Mouse (Mus musculus) heart, embryonic 13.5 days (tissue): ENCODE measurements around the gene Pln. TPM values are rescaled to one million over a fixed set of nuclear protein-coding genes. Genes with fewer than 3 reads are reported as not detected.

Experiments used
- ATAC-seq: fragments of 200-750 bp; cut with Nextera tagmentation; 2 replicates; pipeline ENCODE4 v1.8.0; 2017; ENCODE audit warnings: moderate TSS enrichment; ENCODE audit not compliant: insufficient number of reproducible peaks, low FRiP score, low TSS enrichment; ENCODE audit errors: extremely low read depth
- H3K27ac ChIP-seq: fragments of 300-500 bp; sonication (generic); replicated peaks from 2 replicates; pipeline ENCODE4 v1.5.1; 2015; ENCODE audit warnings: moderate library complexity, mild to moderate bottlenecking, inconsistent platforms
- H3K27me3 ChIP-seq: fragments of 300-500 bp; sonication (generic); replicated peaks from 2 replicates; pipeline ENCODE4 v1.6.1; 2015; ENCODE audit warnings: mild to moderate bottlenecking, inconsistent platforms
- H3K36me3 ChIP-seq: fragments of 300-500 bp; sonication (generic); 2 replicates; pipeline ENCODE4 v1.6.1; 2015; ENCODE audit warnings: mild to moderate bottlenecking, inconsistent platforms
- H3K4me1 ChIP-seq: fragments of 300-500 bp; sonication (generic); 2 replicates; pipeline ENCODE4 v1.6.1; 2015; ENCODE audit warnings: inconsistent platforms
- H3K4me2 ChIP-seq: fragments of 300-500 bp; sonication (generic); 2 replicates; pipeline ENCODE4 v1.6.1; 2015; ENCODE audit warnings: inconsistent platforms, mild to moderate bottlenecking, moderate library complexity
- H3K4me3 ChIP-seq: fragments of 300-500 bp; sonication (generic); 2 replicates; pipeline ENCODE4 v1.5.1; 2015; ENCODE audit warnings: moderate library complexity, mild to moderate bottlenecking, inconsistent platforms
- H3K9ac ChIP-seq: fragments of 300-500 bp; sonication (generic); 2 replicates; pipeline ENCODE4 v1.6.1; 2015; ENCODE audit warnings: inconsistent platforms, mild to moderate bottlenecking, moderate library complexity
- H3K9me3 ChIP-seq: fragments of 300-500 bp; sonication (generic); 2 replicates; pipeline ENCODE4 v1.6.1; 2016; ENCODE audit warnings: inconsistent platforms
- WGBS: fragments of 180-500 bp; shearing (Covaris S2); methylation state at CpG from one replicate; pipeline ENCODE4 v1.1.7; 2015; ENCODE audit warnings: mixed read lengths; 5-methylcytosine and 5-hydroxymethylcytosine counted together
- polyA plus RNA-seq: library from polyadenylated mRNA; unstranded; fragments of >200 nt; fragmentation: Nextera tagmentation; extraction: Ambion mirVana; gene quantifications from 2 replicates; pipeline ENCODE4 v1.2.1, GENCODE M21; 2015

The Pln gene
- 682 and 793 TPM in 2 replicates for polyA plus RNA-seq

DNA sequence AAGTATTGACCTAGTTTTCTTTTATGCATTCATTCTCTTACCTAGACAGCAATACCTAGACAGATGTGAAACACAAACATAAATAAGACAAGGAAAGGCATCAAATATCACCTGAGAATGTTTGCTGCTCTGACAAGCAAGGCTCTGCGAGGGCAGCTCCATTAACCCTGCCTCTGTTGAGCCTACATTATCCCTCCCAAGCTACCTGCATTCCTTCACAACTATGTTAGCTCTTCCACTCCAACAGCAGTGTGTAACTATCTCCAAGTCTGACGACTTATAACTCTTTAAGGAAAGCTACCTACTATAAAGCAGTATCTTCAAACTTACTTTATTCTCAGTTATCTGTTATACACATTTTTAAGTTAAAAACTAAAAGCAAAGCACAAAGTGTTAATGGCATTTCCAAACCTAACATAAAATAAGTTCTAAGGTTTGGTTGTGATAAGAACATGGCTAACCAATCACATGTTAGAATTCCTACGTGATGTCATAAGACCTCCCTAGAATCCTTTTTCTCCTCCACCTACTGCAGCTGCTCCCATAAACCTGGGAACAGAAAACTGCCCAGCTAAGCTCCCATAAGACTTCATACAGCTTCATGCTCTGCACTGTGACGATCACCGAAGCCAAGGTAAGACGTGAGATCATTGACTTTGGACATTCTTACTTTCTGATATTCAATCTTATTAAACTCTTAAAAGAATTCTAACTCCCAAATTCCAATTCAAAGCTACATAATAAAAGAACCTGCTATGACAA, at the start of gene Pln:
Gene Pln (plus strand): TSS at position 506 of the 762 bp plus-strand sequence.
- Histone ChIP-seq H3K4me3 (peak within 1 kb of the TSS; percentile 59), H3K9ac (peak within 1 kb of the TSS; percentile 85), H3K27me3 (no peaks in the 10 kb centered on the region), H3K9me3 (no peaks in the 10 kb centered on the region), H3K36me3 (no peaks in the 10 kb centered on the region; the same call in 1 of the 2 replicates), H3K4me2 (peak within 1 kb of the TSS; percentile 69), H3K4me1 (peaks cover 44% of the 10 kb centered on the region), H3K27ac (peak within 1 kb of the TSS; percentile 92)
- peak; percentile 73; the same call in 1 of the 2 replicates for ATAC-seq
- WGBS = 36% methylated on average over 6 of the region's 6 CpGs

DNA sequence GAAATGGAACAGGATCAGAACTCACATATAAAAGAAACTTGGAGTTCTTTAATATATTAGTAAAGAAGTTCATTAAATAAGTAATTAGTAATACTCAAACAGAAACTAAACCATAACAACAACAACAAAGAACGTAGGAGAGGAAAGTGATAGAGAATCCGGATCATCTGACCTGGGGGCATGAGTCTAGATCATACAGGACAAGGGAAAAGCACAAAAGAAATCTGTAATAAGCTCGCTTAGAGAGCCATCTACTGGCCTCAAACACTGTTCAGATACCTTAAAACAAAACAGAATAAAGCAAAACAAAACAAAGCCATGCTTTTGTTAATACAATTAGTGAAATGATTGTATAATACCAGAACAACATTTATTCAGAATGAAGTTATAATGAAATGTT, 31.6 kb upstream of the Pln start:
- H3K4me3 ChIP-seq = no peak overlapping the region
- H3K27ac ChIP-seq = no peak overlapping the region
- no peak for ATAC-seq
- peaks cover 6% of the 10 kb centered on the region for H3K36me3 ChIP-seq
- H3K4me1 ChIP-seq = no peaks in the 10 kb centered on the region
- WGBS = 44% methylated on average over 3 of the region's 3 CpGs
- no peaks in the 10 kb centered on the region for H3K27me3 ChIP-seq
- no peaks in the 10 kb centered on the region for H3K9me3 ChIP-seq
- H3K4me2 ChIP-seq = no peak overlapping the region
- no peak overlapping the region for H3K9ac ChIP-seq

DNA sequence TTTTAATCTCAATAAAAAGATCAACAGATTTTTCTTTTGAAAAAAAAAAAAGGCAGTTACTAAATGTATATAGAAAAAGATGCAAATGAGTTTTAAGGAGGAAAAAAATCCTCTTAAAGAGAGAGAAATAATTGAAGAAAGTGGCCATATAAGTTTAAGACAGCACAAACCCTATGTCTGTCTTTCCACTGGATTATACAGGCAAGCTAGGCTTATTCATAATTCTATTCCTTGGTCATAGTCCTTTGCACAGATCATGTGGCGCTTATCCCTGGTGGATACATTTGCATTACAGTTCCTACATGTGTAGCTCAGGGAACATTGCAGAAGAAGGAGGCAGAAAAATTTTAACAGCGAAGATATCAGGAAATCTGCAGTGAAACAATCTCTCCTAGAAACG, 30.8 kb upstream of the Pln start:
- Histone ChIP-seq H3K4me1 (no peaks in the 10 kb centered on the region), H3K4me2 (no peak overlapping the region), H3K9me3 (no peaks in the 10 kb centered on the region), H3K9ac (no peak overlapping the region), H3K36me3 (peaks cover 3% of the 10 kb centered on the region; the same call in 1 of the 2 replicates), H3K27me3 (no peaks in the 10 kb centered on the region), H3K27ac (no peak overlapping the region), H3K4me3 (no peak overlapping the region)
- no peak for ATAC-seq
- WGBS = 80% methylated on average over 3 of the region's 3 CpGs

DNA sequence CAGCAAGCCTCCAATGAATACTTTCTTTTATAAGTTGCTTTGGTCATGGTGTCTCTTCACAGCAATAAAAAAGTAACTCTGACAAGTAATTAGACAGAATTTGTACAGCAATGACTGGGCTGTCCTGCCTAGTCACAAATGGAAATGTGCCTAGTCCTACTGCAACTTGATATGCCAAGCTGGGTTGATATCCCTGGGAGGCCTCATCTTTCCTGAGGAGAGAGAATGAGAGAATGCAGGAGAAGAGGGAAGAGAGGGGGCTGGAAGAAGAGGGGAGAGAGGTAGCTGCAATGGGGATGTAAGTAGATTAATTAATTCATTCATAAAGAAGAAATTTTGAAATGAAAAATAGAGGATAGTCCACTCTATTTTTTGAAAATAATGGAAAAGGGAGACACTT, 14.1 kb upstream of the Pln start:
- Histone ChIP-seq H3K36me3 (peaks cover 11% of the 10 kb centered on the region), H3K27me3 (no peaks in the 10 kb centered on the region), H3K27ac (peak overlapping the region; percentile 50)

DNA sequence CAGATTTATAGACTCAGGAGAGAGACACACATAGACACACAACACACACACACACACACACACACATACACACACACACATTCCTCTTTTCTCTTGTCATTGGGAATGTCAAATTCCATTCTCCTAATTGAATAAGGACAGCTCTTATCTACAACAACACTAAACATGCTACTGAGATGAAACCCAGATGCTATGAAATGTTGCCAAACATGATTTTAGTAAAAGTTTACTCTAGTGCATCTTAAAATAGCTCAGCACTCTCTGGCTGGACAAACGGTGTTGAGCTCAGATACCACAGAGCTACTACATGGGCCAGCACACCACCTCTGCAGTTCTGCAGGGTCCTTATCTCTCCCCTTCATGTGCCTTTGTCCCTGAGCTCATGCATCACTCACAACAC, 12.8 kb upstream of the Pln start:
- H3K9me3 ChIP-seq = no peaks in the 10 kb centered on the region
- WGBS = 0% methylated on average over 1 of the region's 1 CpGs
- H3K4me1 ChIP-seq = peaks cover 50% of the 10 kb centered on the region
- no peak overlapping the region for H3K9ac ChIP-seq
- no peaks in the 10 kb centered on the region for H3K27me3 ChIP-seq
- H3K36me3 ChIP-seq = peaks cover 3% of the 10 kb centered on the region; the same call in 1 of the 2 replicates
- H3K4me3 ChIP-seq = peak overlapping the region; percentile 1; the same call in 1 of the 2 replicates
- H3K27ac ChIP-seq = peak overlapping the region; percentile 91
- peak; percentile 77; the same call in 1 of the 2 replicates for ATAC-seq
- peak overlapping the region; percentile 46 for H3K4me2 ChIP-seq

More for the DNA sequence above, 14.1 kb upstream of the Pln start:
- Histone ChIP-seq H3K9ac (no peak overlapping the region), H3K4me1 (peaks cover 37% of the 10 kb centered on the region), H3K4me3 (no peak overlapping the region), H3K9me3 (no peaks in the 10 kb centered on the region), H3K4me2 (no peak overlapping the region)
- no peak for ATAC-seq

DNA sequence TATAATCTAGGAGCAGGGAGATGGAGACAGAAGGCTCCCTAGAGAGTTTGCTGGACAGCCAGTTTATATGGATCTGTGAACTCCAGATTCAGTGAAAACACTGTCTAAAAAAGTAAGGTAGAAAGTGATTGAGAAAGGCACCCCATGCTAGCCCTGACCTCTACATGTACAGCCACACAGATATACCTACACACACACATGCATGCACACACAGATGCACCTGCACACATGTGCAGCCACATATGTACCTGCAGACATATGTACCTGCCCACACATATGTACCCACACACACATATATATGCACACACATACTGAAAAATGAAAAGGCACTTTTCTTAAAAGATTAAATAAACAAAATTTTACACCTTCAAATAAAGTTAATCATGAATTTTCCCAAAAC, 11.1 kb upstream of the Pln start:
- no peak overlapping the region for H3K4me3 ChIP-seq
- no peaks in the 10 kb centered on the region for H3K27me3 ChIP-seq
- peaks cover 3% of the 10 kb centered on the region; the same call in 1 of the 2 replicates for H3K36me3 ChIP-seq
- peaks cover 58% of the 10 kb centered on the region for H3K4me1 ChIP-seq
- ATAC-seq = no peak
- no peaks in the 10 kb centered on the region for H3K9me3 ChIP-seq
- no peak overlapping the region for H3K4me2 ChIP-seq
- no peak overlapping the region for H3K9ac ChIP-seq
- H3K27ac ChIP-seq = peak overlapping the region; percentile 74

DNA sequence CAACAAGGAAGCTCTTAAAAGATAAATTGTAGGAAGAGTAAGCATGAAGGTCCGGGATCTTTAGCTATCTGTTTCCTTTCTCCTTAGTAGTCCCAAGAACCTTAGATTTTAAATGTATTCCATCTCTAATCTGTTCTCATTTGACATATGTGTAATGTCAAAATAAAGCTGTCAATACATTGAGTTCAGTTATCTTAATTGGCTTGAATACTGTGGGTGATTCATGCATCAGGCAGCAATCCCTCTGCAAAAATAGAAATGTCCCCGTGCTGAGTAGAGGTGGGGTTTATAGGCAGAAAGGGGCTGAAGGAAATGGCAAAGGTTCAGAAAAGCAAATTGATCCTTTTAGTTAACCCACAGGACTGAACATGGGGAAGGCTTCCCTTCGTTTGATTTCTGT, 8.2 kb upstream of the Pln start:
- WGBS = 19% methylated on average over 3 of the region's 3 CpGs
- ATAC-seq = no peak; the same call in 1 of the 2 replicates
- Histone ChIP-seq H3K4me1 (peaks cover 76% of the 10 kb centered on the region), H3K27me3 (no peaks in the 10 kb centered on the region), H3K9me3 (no peaks in the 10 kb centered on the region), H3K36me3 (no peaks in the 10 kb centered on the region), H3K9ac (peak overlapping the region; percentile 68), H3K27ac (peak overlapping the region; percentile 91), H3K4me2 (peak overlapping the region; percentile 52), H3K4me3 (no peak overlapping the region)

DNA sequence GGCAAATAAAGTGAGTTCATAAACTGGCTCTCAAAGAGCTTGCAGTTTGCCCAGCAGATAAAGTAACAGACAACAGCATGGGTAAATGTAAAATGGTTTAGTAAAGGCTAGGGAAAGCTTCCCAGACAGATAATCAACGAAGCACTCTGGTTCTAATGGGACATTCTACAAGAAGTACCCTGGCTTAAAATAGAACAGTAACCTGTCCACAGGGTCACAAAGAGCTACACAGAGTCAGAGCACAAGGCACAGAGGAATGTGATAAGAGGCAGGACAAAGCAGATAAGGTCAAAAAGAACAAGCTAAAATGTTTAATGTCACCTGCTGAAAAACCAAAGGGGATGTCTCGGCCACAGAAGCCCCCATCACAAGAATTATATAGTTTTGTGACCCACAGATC, 4.7 kb upstream of the Pln start:
- Histone ChIP-seq H3K4me2 (peak overlapping the region; percentile 46), H3K27ac (peak overlapping the region; percentile 92), H3K4me1 (peaks cover 79% of the 10 kb centered on the region)

DNA sequence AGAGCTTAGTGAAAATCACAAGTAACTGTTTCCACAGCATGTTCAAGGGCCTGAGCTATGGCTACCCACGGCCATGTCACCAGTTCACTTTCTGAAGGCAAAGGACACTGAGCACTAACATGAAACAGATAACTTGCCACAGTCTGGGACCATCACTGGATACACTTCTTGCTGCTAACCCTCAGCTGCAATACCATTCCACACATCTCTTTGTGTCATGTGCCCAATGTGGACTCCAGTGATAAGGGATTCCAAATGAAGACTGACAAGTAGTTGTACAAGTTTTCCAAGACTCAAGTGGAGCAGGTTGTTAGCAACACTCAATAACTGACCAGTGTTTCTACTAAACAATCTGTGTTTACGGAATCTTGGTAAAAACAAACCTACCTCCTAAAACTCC, 2.2 kb upstream of the Pln start:
- peak overlapping the region; percentile 69 for H3K4me2 ChIP-seq
- 44% methylated on average over 2 of the region's 2 CpGs for WGBS
- H3K4me1 ChIP-seq = peaks cover 59% of the 10 kb centered on the region
- no peaks in the 10 kb centered on the region for H3K27me3 ChIP-seq
- no peaks in the 10 kb centered on the region for H3K9me3 ChIP-seq
- peak overlapping the region; percentile 41; the same call in 1 of the 2 replicates for H3K9ac ChIP-seq
- no peak for ATAC-seq
- H3K36me3 ChIP-seq = no peaks in the 10 kb centered on the region; the same call in 1 of the 2 replicates
- peak overlapping the region; percentile 92 for H3K27ac ChIP-seq
- H3K4me3 ChIP-seq = no peak overlapping the region; the same call in 1 of the 2 replicates

More for the DNA sequence above, 4.7 kb upstream of the Pln start:
- no peak for ATAC-seq
- Histone ChIP-seq H3K27me3 (no peaks in the 10 kb centered on the region), H3K36me3 (no peaks in the 10 kb centered on the region), H3K9ac (0 out of 2 replicates have a peak overlapping the region, but pooled peaks have one; percentile 25), H3K4me3 (no peak overlapping the region), H3K9me3 (no peaks in the 10 kb centered on the region)
- WGBS = 18% methylated on average over 2 of the region's 2 CpGs

DNA sequence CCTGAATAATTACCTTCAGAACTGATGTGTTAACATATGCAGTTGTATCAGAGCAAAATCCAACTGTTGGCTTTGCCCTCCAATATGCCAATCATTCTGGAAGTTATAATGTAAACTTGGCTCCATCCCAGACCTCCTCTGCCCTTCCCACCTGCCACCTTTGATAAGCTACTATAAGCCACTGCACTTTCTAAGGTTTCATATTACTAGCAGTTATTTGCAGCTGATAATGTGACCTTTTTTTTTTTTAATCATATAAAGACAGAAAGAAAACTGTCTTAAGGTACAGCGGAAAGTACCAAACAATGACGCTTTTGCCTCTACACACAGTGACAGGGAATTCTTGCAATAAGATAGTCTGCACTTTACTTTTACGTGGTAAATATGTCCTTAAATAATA, 1.5 kb upstream of the Pln start:
- WGBS = 54% methylated on average over 3 of the region's 3 CpGs
- Histone ChIP-seq H3K9me3 (no peaks in the 10 kb centered on the region), H3K4me3 (peak overlapping the region; percentile 59), H3K4me1 (peaks cover 53% of the 10 kb centered on the region), H3K9ac (peak overlapping the region; percentile 84), H3K27me3 (no peaks in the 10 kb centered on the region), H3K27ac (peak overlapping the region; percentile 92), H3K4me2 (peak overlapping the region; percentile 69), H3K36me3 (no peaks in the 10 kb centered on the region; the same call in 1 of the 2 replicates)
- ATAC-seq = no peak

DNA sequence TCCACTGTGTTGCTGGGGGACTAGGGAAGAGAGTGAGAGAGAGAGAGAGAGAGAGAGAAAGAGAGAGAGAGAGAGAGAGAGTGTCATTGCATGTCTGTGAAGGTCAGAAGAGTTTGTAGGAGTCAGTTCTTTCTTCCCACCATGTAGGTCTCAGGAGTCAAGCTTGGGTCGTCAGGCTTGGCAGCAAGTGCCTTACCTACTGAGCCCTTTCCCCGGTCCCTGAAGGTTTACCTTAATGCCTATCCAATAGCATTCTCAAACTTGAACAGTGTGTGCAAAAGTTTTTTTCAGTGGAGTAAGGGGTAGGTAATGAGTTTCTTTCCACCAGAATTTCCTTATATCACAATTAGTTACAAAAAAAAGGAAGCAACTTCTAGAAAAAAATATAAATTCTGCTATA, 1.6 kb downstream of the Pln start:
- H3K27ac ChIP-seq = peak overlapping the region; percentile 95
- peak overlapping the region; percentile 60 for H3K4me3 ChIP-seq
- peak overlapping the region; percentile 36 for H3K4me2 ChIP-seq
- peaks cover 34% of the 10 kb centered on the region for H3K4me1 ChIP-seq
- ATAC-seq = no peak
- WGBS = 36% methylated on average over 2 of the region's 2 CpGs
- no peaks in the 10 kb centered on the region for H3K27me3 ChIP-seq
- H3K36me3 ChIP-seq = peaks cover 12% of the 10 kb centered on the region; the same call in 1 of the 2 replicates
- no peaks in the 10 kb centered on the region for H3K9me3 ChIP-seq
- peak overlapping the region; percentile 88 for H3K9ac ChIP-seq
